Mouse (Mus musculus) embryonic fibroblast, embryonic 13.5 days (primary cell): ENCODE data around the gene Eva1c.

Experiments
- CTCF ChIP-seq: IDR thresholded peaks from 2 replicates; pipeline ENCODE4 v1.5.1; 2011; ENCODE audit warnings: mild to moderate bottlenecking, control low read depth, low read length, moderate library complexity, borderline replicate concordance; ENCODE audit not compliant: insufficient read depth
- POLR2A ChIP-seq: IDR thresholded peaks from 2 replicates; pipeline ENCODE4 v1.6.1; 2011; ENCODE audit warnings: low read depth, mild to moderate bottlenecking, control low read depth, low read length, moderate library complexity

DNA sequence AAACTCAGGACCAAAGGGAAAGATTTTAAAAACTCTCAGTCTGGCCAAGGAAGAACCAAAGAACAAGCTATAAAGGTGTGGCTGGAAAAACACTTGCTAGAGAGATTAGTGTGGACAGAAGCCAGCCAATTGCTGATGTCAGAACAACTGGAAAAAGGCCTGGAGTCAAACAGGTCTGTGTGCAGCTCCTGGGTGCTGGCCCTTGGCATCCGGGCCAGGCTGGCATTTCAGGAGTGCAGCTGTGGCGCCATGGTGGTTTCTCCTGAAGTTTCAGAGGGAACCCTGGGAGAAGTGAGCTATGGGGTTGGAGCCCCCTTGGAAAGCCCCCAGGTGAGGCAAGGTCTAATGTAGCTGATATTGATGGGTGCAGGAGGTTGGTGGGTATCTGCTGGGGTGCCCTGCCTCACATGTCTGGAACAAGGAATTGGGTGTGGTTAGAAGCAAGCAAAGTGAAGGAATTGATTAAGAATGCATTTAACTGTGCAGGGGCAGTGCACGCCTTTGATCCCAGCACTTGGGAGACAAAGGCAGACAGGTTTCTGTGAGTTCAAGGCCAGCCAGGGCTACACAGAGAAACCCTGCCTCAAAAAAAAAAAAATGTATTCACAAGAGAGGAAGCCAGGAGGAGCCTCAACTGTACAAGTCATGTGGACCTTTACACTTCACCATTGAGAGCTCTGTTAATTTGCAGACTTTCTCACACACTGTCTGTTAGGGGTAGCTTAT is 51.8 kb downstream of the Eva1c start:
- no peak for TF ChIP-seq CTCF
- no peak for TF ChIP-seq POLR2A
